Mouse (Mus musculus) telencephalon, adult 2 months (tissue): Measurements from ENCODE around the gene Prrc2b.

Experiments used
- DNase-seq: peaks from one replicate; pipeline ENCODE4 v3.0.0-alpha.2; 2011; ENCODE audit warnings: low read depth, low spot score

Prrc2b gene

DNA sequence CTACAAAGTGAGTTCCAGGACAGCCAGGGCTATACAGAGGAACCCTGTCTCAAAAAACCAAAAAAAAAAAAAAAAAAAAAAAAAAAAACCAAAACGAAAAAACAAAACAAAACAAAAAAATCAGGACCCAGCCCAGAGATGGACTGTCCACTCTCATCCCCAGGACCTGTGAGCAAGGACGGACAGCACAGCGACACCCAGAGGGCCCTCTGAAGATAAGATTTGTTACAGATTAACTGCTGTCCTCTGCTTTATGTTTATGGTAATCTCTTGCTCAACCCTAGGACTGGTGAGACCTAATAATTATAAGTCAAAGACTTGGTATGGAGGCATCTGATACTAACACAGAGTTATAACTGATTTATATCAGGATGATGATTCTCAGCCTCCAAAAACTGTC, 124.9 kb downstream of the Prrc2b start:
- no peak for DNase-seq

- DNase-seq = no peak
These were observed 131.4 kb downstream of the Prrc2b start for GRCm38 (mm10) chr2:32282289-32282688.

DNA sequence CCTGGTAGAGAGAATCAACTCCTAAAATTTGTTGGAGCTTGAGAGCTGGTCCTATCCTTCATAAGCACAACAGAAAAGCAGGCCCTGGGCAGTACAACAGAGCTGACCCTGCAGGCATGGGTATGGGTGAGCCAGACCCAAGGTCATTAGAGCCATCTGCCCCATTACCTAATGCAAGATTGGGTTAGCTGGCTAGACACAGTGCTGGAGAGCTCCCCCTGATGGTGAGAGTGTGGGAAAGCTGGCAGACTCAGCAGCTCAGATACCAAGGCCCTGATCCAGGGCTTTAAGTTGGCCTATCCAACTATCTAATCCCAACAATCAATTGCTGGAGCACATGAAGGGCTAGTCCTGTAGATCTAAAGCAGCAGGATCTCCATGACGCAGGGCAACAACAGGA, 131.8 kb downstream of the Prrc2b start:
- no peak for DNase-seq

DNA sequence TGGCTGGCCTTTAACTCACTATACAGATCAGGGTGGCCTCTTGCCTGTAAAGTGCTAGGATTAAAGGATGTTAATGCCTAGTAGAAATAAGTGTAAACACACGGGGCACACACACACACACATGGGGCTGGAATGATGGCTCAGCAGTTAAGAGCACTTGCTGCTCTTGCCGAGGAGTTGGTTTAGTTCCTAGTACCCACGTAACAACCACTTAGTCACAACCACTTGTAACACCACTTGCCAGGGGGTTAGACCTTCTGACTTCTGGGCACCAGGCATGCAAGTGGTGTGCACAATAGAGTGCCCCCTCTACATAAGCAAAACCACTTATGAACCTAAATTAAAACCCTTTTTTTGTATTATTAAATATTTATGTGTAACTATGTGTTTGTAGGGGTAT, 133.1 kb downstream of the Prrc2b start:
- DNase-seq = no peak
